Mouse (Mus musculus) neutrophil, adult 65 days (primary cell): ENCODE results near the gene Gpr150. TPM values are rescaled to one million over a fixed set of nuclear protein-coding genes. Genes with fewer than 3 reads are reported as not detected.

Experiments
- total RNA-seq: library from RNA; stranded (reverse); gene quantifications from 2 replicates; pipeline ENCODE4 v1.2.4, GENCODE M21; 2023

Gene Gpr150
- total RNA-seq = not detected in 2 replicates

DNA sequence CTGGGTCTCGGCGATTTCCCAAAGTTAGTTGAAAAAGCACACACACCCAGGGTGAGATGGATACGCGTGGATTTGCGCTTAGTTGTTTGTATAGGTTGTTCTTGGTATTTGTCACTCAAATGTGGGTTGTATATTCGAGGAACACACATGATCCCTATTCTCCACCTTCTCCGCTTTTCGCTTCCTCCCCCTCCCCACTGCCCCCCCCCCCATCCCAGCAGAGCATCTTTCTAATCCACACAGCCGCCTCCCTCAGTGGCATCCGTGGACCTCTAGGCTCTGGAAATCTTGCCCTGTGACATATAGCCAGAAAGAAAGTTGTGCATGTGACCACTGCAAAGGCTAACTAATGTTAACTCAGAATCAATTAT, at the start of gene Gpr150:
Gpr150 (minus strand) TSS at position 101 of the 371 bp plus-strand sequence.

DNA sequence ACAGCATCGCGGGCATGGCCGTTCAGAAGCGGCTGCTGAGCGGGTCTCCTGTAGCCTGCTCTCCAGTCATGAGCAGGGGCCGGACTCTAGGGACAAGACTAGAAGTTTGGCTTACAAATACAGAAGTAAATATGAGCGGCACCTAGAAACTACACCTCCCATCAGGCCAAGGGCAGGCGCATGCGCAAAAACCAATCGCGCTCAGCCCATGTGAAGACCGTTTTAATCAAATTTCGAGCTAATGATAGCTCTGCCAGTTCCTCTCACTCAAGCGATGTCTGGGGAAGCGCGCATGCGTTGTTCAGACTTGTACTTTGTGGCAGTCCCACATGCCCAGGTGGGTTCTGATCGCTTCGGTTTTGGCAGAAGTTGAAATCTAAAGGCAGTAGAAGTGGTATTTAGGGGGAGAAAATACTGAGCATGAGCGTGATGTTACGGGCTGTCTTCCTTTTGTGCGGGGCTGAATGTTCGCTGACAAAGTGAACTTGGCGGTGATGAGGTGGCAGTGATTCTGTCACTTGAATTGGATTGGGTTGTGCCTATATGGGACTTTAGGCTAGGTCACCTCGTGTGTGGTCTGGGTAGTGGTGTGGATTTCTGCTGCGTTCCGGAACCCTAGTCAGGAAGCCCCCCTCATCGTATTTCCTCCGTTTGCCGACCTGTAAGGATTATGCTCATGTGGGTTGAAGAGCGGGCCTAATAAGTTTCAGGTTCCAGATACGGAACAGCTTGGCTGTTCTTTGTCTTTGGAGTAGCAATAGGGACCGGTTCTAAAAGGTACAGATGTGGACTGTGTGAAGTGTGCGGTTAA, 41.9 kb upstream of the Gpr150 start, which contains the start of the genes Arsk and Ttc37:
Arsk (minus strand) TSS at position 168 of the 811 bp plus-strand sequence.
Ttc37 (plus strand) TSS at position 242 of the 811 bp plus-strand sequence.

DNA sequence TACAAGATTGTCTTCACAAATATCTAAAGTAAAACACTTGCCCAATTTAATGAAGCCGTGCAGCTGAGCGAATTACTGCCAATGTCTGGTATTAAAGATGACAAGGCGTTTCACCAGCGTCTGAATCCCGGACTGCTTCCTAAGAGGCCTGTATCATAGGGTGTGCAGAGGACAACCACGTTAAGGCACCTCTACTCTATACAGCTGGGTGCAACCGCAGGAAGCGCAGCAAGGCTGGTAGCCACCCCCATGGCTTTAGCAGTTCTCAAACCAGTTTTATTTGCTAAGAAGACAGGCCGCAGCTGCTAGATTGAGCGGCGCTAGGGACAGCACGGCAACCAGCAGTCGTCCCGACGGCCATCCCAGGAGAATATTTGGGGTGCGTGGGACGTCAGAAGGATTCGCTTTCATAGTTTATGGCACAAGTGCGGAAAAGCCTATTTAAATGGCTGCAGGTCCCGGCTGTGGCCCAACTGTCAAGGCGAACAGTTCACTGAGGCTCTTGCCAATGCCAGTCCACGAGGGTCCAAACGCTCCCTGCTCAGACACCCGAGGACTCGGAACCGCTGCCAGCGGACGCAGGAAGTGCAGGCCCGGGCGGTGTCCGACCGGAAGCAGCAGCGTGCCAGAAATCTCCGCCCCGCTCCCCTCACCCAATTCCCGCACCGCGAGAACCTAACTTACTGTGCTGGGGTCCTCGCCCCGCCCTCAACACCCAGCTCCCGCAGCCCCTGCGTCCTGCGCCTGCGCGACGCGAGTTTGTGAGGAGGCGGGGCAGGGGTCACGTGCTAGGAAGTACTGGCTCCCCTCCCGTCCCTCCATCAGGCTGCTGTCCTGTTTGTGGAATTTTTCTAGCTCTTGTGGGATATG, 38.6 kb downstream of the Gpr150 start, which contains the start of gene Rfesd:
Rfesd (minus strand) TSS at position 746 of the 870 bp plus-strand sequence.

Other genes starting within 250 kb of the Gpr150 start
- 249 and 304 TPM in 2 replicates for gene Glrx, start 217.1 kb downstream of the Gpr150 start, total RNA-seq
- gene Rhobtb3, start 113.1 kb downstream of the Gpr150 start, total RNA-seq = 0.19 and 0.29 TPM in 2 replicates
- not detected in 2 replicates for gene Spata9, start 89.8 kb downstream of the Gpr150 start, total RNA-seq
- gene Rfesd, start 38.3 kb downstream of the Gpr150 start, total RNA-seq = 3.0 and 4.1 TPM in 2 replicates
- gene Arsk, start 41.7 kb upstream of the Gpr150 start, total RNA-seq = 5.8 and 8.7 TPM in 2 replicates
- gene Ttc37, start 41.7 kb upstream of the Gpr150 start, total RNA-seq = 5.3 and 6.2 TPM in 2 replicates
- gene Fam81b, start 248.1 kb upstream of the Gpr150 start, total RNA-seq = not detected in 2 replicates